Mouse (Mus musculus) frontal cortex, postnatal 14 days (tissue): ENCODE data around the gene Iqcf4.
"Not testable (repeated sequence)": the region's sequence is repeated elsewhere in the genome, so short reads cannot be mapped to it uniquely, and the experiment has no call there.

ENCODE experiments used
- DNase-seq, 2 experiments: peaks; one replicate each; pipeline ENCODE4 v3.0.0; 2022; ENCODE audit warnings: low spot score in 2 of 2

Gene Iqcf4

GRCm38 (mm10) chr9:106570896-106571295, at the start of gene Iqcf4:
Iqcf4 (minus strand) TSS chr9:106570996.
- no peak for DNase-seq

GRCm38 (mm10) chr9:106617496-106617895, 46.7 kb upstream of the Iqcf4 start:
- no peak for DNase-seq

- DNase-seq: no peak
These were observed 45.5 kb upstream of the Iqcf4 start for GRCm38 (mm10) chr9:106616306-106616705.

GRCm38 (mm10) chr9:106614616-106615015, 43.8 kb upstream of the Iqcf4 start:
- DNase-seq: no peak

- DNase-seq: no peak
These were observed 43.2 kb upstream of the Iqcf4 start for GRCm38 (mm10) chr9:106613951-106614350.

GRCm38 (mm10) chr9:106610727-106611126, 39.9 kb upstream of the Iqcf4 start:
- no peak for DNase-seq

GRCm38 (mm10) chr9:106600546-106600945, 29.8 kb upstream of the Iqcf4 start:
- DNase-seq: peak in 1 of 2 experiments; percentile 66

GRCm38 (mm10) chr9:106598466-106598865, 27.7 kb upstream of the Iqcf4 start:
- no peak for DNase-seq

GRCm38 (mm10) chr9:106595836-106596235, 25.0 kb upstream of the Iqcf4 start:
- peak; percentile 35 to 37 for DNase-seq

- not testable (repeated sequence) for DNase-seq
These were observed 24.6 kb upstream of the Iqcf4 start for GRCm38 (mm10) chr9:106595402-106595801.

GRCm38 (mm10) chr9:106592158-106592557, 21.4 kb upstream of the Iqcf4 start:
- DNase-seq: no peak

GRCm38 (mm10) chr9:106582552-106582951, 11.8 kb upstream of the Iqcf4 start:
- DNase-seq: no peak

- no peak for DNase-seq
These were observed 9.2 kb upstream of the Iqcf4 start for GRCm38 (mm10) chr9:106580016-106580415.

GRCm38 (mm10) chr9:106576112-106576511, 5.3 kb upstream of the Iqcf4 start:
- no peak for DNase-seq

- DNase-seq: no peak
These were observed 2.6 kb upstream of the Iqcf4 start for GRCm38 (mm10) chr9:106573366-106573765.

- no peak for DNase-seq
These were observed 1.4 kb upstream of the Iqcf4 start for GRCm38 (mm10) chr9:106572186-106572585.

- DNase-seq: no peak
These were observed 4.4 kb downstream of the Iqcf4 start for GRCm38 (mm10) chr9:106566437-106566836.

GRCm38 (mm10) chr9:106564025-106564424, 6.8 kb downstream of the Iqcf4 start:
- DNase-seq: no peak

- no peak for DNase-seq
These were observed 8.5 kb downstream of the Iqcf4 start for GRCm38 (mm10) chr9:106562291-106562690.

- DNase-seq: no peak
These were observed 9.3 kb downstream of the Iqcf4 start, which contains the start of gene Iqcf3 for GRCm38 (mm10) chr9:106561531-106561930. Iqcf3 (minus strand) TSS chr9:106561631.

- DNase-seq: no peak
These were observed 35.8 kb downstream of the Iqcf4 start for GRCm38 (mm10) chr9:106534975-106535374.

GRCm38 (mm10) chr9:106534296-106534695, 36.5 kb downstream of the Iqcf4 start:
- no peak for DNase-seq

GRCm38 (mm10) chr9:106531833-106532232, 39.0 kb downstream of the Iqcf4 start:
- DNase-seq: no peak

- no peak for DNase-seq
These were observed 50.9 kb downstream of the Iqcf4 start for GRCm38 (mm10) chr9:106519909-106520308.
